Mouse (Mus musculus): Measurements from ENCODE around the gene Cdh16.
"Not testable (repeated sequence)": the region's sequence is repeated elsewhere in the genome, so short reads cannot be mapped to it uniquely, and the experiment has no call there.

The Cdh16 gene

DNA sequence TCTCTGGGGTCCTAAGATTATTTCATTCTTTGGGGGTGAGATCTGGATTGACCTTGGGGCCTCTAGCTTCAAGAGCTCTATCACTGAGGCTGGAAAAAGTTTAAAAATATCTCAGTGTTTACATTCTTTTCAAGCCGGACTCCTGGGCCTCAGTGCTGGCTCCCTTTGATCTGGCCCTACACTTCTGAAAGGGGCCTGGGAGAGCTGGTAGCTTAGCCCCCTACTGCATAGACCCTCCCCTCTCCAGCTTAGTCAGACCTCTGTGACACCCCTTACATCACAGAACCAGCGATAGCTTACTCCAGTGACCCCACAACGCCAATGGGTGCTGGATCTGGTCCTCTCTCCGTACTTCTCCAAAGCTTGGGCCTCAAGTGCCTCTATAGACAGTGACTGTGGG lies 12.6 kb downstream of the Cdh16 start:
- DNase-seq (ENCODE audit: low spot score in 2 of 2) = no peak

DNA sequence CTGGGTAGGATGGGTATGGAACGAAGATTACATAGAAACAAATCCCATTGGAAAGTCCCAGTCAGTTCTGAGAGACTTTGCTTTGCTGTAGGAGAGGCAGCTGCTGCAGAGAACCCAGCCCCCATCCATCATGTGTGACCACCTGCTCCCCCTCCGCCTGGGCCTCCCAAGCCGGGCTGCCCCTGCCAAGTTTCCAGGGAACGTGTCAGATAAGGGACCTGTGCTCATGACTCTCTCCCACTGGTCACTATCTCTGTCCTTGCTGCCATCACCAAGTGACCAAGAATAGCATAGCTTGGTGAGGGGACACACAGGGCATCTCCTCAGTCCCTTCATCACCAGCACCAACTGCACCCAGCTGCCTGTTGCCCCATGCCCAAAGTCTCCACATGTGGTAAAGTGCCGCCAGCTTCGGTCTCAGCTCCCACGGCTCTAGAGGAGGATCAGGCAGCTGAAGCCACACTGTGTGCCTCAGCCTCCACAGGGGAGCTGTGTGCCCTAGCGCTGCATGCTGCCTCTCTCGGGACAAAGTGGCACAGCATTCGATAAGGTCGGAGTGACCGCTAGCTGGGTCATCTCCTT lies 13.9 kb downstream of the Cdh16 start:
- DNase-seq (ENCODE audit: low spot score in 2 of 2) = no peak

DNA sequence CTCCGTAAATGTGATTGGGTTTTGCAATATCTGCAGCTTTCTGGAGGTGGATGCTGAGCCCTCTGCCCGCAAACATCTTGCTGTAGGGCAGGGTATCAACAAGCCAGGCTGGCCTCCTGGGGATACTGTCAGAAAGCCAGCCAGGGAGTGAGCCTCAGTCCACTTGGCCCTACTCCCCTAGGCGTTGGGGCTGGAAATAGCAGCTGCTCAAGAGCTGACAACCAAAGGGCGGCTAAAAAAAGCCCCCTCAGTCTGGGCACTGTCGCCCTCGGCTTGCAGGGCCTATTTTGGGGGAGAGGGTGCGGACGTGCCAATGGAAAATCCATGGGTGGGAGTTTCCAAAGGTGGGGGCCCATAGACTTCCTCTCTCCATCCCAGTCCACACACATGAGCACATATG lies 15.0 kb downstream of the Cdh16 start:
- DNase-seq (ENCODE audit: low spot score in 2 of 2) = no peak

DNA sequence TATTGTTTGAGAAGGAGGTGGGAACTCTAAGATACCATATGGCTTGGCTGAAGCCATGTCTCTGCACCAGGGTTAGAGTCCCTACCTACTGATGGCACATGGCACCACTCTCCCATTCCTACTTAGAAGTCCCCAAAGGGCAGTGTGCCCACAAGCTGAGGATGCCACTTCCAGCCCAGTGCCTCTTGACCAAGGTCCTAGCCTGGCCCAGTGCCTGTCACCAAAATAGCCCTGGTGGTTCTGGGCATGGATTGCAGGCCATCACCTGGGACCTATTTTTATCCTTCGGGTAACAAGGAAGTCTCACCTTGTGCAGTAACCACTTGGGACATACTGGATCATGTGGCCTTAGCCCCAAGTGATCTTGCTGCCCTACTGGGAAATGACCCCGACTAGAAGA lies 16.3 kb downstream of the Cdh16 start:
- no peak for DNase-seq (ENCODE audit: low spot score in 2 of 2)

DNA sequence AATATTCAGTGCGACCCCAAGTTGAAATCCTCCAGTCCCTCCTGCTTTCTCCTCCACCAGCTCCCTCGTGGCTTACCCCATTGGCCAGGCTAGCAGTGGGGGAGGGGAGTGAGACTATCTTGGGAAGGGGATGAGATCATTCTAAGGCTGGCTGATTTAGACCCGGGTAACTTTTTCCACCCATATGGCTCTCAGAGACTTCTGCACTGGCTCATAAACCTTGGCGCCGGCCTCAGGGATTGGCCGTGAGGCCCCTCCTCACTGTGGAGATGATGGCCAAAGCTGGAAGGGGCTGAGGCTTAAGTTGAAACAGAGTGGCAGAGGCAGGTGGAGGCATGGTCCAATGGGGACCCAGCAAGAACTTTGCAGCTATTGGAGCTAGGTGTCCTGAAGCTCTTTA lies 17.9 kb downstream of the Cdh16 start:
- DNase-seq (ENCODE audit: low spot score in 2 of 2) = no peak

DNA sequence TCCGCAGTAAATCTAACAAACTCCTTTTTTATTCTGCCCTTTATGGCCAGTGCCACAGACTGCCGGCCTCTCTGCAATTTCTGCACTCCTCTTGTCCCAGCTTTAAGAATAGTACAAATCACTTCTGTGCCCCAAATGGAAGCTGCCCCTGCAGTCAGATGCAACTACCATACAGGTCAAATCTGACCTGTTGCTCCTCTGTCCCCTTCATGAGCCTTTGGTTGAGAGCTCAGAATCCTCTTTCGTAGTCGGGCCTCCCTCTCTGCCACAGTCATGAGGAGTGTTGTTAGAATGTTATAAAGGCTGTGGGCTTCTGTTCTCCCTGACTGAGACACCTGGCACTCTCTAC lies 21.0 kb downstream of the Cdh16 start:
- DNase-seq (ENCODE audit: low spot score in 2 of 2) = no peak

DNA sequence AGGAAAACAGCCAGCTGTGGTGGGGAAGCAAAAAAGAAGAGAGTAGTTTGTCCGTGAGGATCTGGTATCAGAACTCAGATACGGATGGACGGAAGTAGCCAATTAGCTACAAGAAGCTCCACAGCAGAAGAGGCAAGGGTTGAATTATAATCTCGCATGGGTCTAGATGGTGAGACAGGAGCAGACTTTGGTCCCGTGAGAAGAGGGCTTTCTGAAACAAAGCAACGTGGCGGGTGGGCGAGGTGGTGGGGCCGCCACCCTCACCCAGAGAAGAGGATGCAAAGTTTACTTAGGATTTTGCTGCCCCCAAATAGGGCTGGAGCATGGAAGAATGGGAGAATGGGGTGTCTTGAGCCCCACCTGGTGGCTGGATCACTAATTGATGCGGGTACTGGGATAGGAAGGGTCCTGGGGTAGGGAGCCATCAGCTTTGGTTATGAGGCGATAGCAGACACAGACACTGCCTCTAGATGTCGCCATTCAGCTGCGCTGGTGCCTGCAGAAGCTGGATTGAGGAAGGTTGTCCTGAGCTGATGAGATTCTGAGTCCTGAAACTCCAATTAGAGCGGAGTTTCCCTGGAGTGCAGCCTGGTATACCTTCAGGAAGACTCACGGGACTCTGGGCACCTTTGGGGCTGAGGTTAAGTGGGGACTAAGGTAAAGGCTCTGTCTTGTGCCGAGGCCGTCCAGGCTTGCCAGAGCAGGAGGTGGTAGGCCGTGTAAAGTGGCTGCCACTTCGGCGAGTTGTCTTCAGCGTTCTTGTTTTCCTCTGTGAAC lies 21.5 kb downstream of the Cdh16 start:
- DNase-seq (ENCODE audit: low spot score in 2 of 2) = peak; percentile 61 to 89

DNA sequence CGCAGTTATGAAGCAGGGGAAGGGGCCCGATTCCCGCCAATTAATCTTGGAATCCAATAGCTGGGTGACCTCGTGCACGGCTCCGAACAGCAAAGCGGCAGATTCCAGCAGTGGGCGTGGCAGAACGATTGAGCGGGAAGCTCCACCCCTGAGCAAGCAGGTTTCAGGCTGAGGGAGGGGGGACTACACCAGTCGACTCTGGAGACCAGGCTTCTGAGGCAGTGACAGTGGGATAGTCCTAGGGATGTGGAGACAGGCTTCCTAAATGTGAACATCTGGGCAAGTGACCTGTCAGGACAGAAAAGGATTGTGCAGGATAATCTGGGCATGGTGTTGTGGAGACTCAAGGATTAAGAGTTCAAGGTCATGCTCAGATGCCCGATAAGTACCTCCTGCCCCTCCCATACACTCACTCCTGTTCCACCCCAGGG lies 22.2 kb downstream of the Cdh16 start:
- no peak for DNase-seq (ENCODE audit: low spot score in 2 of 2)

DNA sequence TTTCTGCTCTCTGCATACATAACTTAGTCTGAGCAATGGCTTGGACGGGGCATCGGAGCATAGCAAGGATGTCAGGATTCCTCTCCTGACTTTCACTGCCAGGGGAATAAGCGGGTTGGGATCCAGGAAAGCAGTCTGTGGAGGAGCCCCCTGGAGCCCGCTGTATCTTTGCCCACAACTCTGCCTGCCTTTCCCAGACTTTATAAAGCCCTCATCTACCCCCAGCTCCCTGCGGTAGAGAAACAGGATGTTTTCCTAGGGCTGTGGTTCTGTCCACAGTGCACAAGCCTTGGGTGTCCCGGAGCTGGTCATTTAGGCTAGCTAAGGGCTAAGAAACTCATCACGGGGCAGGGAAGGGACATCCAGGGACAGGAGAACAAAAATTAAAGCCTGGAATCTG lies 22.8 kb downstream of the Cdh16 start:
- no peak for DNase-seq (ENCODE audit: low spot score in 2 of 2)

DNA sequence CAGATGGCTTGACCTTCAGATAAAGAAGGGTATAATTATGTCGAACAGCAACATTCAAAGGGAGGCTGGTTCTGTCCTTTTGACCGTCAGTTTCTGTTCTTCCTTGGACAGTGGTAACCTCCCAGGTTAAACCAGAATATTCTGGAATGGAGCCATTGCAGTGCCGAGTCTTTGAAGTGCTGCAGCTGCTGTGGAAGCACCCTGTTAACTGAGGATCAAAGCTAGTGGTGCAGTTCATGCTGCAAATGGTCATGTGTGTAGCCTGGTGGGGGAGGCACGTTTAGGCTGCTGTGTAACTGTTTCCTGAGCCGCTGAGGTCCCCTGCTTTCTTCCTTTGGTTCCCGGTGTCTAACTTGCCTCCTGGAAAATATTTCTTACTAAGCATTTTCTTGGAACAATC lies 25.7 kb downstream of the Cdh16 start:
- DNase-seq (ENCODE audit: low spot score in 2 of 2) = no peak

DNA sequence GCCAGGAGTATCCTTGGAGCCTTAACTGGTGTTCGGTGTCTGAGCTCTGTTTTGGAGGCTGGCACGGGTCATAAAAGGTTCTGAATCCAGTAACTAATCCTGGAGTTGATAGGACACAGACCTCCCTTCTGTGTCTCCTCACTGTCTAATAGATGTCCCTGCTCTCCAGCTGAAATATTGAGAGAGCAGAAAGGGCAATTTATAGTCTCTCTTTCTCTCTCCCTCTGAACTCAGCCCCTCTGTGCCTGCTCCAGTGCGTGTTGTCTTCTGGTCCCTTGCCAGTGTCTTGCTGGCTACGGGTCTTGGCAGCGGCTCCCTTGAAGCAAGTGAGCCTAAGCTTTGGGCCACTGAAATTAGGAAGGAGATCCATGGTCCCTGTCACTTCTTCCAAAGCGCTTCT lies 26.5 kb downstream of the Cdh16 start:
- no peak for DNase-seq (ENCODE audit: low spot score in 2 of 2)

DNA sequence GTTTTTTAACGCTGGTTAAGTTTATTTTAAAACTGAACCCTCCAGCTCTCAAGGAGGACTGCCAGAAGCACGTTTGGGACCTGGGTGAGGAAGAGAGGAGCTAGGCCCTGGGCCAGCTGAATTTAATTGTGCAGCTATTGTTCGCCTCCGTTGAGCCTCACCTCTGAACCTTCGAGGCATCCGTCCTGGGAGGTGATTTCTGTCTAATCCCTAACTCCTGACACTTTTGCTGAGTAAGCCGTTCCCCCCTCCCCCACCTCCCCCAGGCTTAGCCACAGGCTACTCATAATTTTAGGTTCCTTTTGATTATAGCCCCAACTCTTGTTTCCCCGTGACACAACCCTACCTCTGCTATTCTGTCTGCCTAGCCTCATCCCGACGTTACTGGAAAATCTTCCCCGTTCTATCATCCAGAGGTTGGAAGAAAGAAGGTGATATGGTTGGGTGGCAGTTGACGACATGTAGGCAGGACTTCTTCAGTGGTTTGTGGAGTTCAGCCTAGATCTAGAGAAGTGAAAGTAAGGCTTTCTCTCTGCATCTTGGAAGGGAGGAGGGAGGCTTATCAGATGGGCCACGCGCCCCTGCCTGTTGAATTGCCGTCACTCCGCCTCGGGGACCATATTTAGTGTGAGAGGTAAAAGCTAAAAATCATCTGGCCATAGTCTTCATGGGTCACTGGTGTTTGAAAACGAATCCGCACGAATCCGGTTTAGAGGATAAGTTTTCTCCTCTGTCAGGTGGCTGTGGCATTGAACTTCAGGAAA lies 28.2 kb downstream of the Cdh16 start:
- DNase-seq (ENCODE audit: low spot score in 2 of 2) = no peak

DNA sequence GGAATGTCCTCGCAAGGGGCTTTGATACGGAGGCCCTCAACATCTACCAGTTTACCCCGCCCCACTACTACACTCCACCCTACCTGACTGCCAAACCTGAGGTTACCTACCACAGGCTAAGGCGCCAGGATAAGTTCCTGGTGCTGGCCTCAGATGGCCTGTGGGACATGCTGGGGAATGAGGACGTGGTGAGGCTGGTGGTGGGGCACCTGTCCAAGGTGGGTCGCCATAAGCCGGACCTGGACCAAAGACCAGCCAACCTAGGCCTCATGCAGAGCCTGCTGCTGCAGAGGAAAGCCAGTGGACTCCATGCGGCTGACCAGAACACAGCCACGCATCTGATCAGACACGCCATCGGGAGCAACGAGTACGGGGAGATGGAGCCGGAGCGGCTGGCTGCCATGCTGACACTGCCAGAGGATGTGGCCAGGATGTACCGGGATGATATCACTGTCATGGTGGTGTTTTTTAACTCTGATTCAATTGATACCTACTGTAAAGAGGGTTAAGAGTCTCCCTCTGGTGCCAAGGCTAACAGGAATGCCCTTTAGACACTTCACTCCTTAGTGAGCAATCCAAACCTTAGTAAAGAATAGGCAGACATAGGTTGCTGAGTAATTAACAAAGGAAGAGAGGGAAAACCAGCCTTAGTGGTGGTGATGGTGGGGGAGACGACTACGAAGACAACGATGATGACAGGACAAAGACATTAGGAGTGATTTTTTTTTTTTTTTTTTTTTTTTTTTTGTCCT lies 29.4 kb downstream of the Cdh16 start:
- DNase-seq (ENCODE audit: low spot score in 2 of 2) = no peak

DNA sequence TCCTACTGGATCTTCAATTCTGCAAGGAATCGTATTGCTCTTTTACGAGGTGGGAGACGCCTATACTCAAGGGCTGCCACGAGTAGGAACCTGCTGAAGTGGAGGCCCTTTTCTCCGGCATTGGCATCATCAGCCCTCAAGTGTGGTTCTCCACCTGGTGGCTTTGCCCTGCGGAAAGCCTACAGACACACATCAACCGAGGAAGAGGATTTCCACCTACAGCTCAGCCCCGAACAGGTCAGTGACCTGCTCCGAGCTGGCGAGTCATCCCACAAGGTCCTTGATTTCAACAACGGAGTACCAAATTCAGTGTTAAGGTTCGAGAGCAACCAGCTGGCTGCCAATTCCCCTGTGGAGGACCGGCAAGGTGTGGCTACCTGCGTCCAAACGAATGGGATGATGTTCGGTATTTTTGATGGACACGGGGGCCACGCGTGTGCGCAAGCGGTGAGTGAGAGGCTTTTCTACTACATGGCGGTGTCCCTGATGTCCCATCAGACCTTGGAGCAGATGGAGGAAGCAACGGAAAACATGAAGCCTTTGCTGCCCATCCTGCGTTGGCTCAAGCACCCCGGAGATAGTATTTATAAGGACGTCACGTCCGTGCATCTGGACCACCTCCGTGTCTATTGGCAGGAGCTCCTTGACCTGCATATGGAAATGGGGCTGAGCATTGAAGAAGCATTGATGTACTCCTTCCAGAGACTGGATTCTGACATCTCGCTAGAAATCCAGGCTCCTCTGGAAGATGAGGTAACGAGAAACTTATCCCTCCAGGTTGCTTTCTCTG lies 30.5 kb downstream of the Cdh16 start:
- DNase-seq (ENCODE audit: low spot score in 2 of 2) = no peak

DNA sequence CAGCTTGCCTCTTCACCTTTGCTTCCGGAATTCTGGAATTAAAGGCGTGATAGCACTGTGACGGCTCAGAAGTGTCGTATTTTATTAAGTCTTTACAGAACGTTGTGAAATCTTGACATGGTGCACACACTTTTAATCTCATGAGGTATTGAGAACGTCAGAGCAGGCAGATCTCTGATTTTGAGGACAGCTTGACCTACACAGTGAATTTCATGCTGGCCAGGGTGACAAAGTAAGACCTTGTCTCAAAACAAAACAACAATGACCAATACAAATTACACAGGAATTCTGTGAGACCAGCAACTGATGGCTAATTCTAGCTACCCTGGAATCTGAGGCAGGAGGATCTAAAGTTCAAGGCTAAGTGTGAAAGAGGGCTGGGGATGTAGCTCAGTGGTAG lies 31.6 kb downstream of the Cdh16 start:
- DNase-seq (ENCODE audit: low spot score in 2 of 2) = no peak

DNA sequence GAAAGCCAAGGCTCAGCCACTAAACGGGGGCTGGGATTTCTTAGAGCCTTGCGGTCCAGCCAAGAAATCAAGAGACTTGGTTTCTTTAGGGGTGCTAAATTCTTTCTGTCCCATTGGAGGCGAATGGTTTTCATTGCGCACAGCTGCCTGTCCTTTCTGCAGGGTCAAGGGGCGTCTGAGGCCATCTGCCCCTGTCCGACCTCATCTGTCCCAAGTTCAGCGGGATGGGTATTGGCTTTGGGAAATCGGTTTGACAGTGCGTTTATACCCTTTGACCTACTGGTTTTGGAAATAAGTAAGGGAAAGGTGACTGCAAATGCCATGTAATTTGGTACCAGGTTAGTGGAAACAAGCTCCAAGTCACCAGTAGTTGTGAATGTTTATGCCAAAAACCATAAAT lies 32.3 kb downstream of the Cdh16 start:
- no peak for DNase-seq (ENCODE audit: low spot score in 2 of 2)

DNA sequence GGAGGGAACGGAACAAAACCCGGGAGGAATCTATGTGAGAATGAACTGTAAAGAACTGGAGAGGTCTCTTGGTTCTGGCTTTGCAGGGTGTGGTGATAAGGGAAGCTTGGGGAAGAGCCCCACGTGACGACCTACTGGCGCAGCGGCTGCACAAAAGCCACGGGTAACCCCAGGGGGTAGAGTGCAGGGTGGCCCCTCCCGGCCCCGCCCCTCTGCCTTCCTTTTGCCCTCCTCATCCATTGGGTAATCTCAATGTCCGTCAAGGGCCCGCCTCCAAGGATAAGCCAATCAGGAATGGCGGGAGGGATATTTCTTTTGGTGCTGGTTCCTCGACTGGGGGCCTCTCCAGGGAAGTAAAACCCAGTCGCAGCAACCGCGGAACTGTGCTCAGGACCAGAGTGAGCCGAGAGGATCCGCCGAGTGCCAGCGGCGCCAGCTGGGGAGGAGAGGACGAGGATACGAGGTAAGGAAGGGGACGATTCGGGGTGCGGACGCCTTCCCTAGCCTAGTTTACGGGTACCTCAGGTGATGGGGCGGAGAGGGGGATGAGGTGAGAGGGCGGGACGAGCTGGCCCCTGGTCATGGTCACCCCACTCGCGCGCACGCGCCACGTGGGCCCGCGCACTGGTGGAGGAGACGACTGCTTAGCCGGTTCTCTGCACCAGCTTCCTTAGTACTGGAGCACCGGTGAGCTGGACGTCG lies 32.9 kb downstream of the Cdh16 start, which contains the start of gene Pdp2:
Pdp2 (plus strand) TSS at position 319 of the 702 bp plus-strand sequence.
- DNase-seq (ENCODE audit: low spot score in 2 of 2) = peak; percentile 87 to 97

DNA sequence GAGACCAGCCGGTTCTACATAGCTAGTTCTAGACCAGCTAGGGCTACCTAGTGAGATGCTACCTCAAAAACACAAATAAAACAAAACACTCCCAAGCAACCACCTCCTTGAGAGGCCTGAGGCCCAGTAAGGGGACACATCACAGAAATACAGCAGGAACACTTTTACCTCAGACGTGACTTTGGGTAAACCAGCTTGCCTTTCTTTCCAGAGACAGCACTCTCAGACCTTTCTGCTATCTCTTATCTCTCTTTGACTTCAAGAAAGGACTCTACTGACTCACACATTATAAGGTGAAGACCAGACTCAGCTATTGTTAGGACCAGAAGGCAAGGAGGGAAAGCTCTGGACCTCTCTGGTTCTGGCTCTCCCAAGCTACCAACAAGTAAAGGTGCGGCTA lies 33.9 kb downstream of the Cdh16 start:
- no peak for DNase-seq (ENCODE audit: low spot score in 2 of 2)

DNA sequence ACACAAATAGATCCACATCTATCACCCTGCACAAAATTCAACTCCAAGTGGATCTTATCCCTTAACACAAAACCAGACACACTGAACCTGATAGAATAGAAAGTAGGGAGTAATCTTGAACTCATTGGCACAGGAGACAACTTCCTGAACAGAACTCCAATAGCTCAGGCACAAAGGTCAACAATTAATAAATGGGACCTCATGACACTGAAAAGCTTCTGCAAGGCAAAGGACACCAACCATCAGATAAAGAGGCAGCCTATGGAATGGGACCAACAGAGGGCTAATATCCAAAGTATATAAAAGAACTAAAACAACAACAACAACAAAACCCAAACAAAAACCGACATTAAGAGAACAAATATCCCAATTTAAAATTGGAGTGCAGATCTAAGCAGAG lies 39.7 kb downstream of the Cdh16 start:
- no peak for DNase-seq (ENCODE audit: low spot score in 2 of 2)

DNA sequence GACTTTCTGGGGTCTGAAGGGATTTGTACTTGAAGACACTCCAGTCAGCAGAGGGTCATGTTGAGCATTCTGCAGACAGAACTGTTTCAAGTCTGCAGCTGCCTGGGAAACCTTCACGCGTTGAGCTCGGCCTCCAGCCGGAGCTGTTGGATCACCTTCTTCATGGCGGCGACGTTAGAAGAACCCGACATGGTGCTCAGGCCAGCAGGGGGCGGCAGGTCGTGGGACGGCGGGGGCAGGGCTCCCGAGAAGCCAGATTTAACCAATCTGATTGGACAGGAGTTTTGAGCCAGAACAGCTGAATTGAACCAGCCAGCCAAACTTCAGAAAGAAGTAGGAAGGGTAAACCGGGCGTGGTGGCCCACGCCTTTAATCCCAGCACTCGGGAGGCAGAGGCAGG lies 46.6 kb downstream of the Cdh16 start:
- not testable (repeated sequence) for DNase-seq (ENCODE audit: low spot score in 2 of 2)

DNA sequence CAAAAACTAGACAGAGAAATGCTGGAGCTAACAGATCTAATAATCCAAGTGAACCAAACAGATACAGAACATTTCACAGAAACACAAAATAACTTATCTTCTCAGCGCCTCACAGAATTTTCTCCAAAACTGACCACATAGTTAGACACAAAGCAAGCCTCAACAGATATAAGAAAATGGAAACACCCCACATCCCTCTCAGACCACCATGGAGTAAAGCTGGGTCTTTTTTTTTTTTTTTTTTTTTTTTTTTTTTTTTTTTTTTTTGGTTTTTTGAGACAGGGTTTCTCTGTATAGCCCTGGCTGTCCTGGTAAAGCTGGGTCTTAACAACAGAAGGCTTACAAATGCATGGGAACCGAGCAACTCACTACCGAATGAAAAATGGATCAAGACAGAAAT lies 47.4 kb downstream of the Cdh16 start:
- DNase-seq (ENCODE audit: low spot score in 2 of 2) = no peak
